Mouse (Mus musculus) left cerebral cortex, adult 8-10 months (tissue): ENCODE data around the gene Adam6b. TPM values are rescaled to one million over a fixed set of nuclear protein-coding genes. Genes with fewer than 3 reads are reported as not detected.
"Not testable (repeated sequence)": the region's sequence is repeated elsewhere in the genome, so short reads cannot be mapped to it uniquely, and the experiment has no call there.

Experiments used
- DNase-seq, 2 experiments: peaks; one replicate each; pipeline ENCODE4 v3.0.0; 2022; ENCODE audit warnings: low spot score in 2 of 2
- total RNA-seq, 4 experiments: library from RNA; stranded (reverse); gene quantifications; 2 replicates each; pipeline ENCODE4 v1.2.4; 2022

The Adam6b gene
- not detected for total RNA-seq

DNA sequence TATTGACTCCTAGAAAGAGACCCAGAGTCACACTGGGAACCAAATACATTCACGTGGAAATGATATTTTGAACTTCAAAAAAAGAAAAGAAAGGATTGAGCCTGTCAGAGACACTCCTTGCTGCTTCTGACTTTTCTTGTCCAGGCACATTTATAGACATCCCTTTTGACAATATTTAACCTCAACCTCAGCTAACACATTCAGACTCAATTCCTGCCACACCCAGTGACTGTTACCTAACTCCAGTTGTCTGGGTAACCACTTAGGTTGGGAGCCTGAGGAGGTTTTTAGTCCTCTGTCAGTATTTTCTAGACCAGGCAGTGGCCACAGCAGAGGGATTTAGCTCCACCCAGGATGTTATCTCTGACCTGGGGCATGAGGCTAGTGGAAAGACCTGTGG is at the start of gene Adam6b:
Adam6b (plus strand) TSS at position 301 of the 400 bp plus-strand sequence.
- not testable (repeated sequence) for DNase-seq

DNA sequence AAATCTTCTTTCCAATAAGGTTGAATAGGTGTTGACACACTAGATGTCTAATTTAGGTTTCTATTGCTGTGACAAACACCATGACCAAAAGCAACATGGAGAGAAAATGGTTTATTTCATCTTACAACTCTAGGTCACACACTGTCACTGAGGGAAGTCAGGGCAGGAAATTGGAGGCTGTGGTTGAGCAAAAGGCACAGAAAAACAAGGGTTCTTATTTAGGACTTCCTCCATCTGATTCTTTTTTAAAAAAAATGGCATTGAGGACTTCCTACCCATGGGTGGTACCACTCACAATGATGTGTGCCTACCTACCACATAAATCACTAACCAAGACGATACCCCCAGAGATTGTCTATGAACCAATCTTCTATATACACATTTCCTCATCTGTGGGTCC is 43.2 kb upstream of the Adam6b start:
- DNase-seq = no peak

DNA sequence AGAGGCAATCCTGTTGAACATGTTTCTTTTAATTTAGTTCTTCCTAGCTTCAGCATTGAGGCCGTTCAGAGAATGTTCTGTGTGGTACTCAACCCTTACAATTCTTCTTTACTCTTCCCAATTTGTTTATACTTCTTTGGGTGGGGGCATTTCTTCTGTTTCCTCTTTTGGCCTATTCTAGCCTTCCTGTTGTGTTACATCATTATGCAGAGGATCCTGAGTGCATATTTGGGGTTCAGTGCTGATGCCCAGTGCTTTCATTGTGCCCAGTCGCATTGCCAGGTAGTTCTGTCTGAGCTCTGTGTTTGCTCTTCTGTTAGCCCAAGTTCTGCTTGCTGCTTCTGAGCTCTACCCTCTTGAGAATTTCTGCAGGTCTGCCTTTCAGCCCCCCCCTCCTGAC is 13.1 kb upstream of the Adam6b start:
- DNase-seq = no peak

DNA sequence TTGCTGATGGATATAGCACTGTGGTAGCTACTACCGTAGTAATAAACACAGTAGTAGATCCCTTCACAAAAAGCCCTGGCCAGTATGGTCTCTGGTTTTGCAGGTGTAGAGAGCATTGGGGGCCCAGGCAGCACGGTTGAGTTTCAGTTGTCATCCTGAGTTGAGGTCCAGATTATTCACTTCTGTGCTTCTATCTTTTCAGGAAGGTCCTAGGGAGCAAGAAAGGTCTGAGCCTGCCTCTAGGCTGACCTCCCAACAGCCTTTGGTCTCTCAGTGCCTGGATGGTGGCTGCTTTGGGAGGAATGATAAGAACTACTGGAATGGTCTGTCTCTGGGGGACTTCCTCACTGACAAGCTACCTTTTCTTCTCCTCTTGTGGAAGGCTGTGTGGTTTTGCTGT is 7.2 kb upstream of the Adam6b start:
- DNase-seq = no peak

DNA sequence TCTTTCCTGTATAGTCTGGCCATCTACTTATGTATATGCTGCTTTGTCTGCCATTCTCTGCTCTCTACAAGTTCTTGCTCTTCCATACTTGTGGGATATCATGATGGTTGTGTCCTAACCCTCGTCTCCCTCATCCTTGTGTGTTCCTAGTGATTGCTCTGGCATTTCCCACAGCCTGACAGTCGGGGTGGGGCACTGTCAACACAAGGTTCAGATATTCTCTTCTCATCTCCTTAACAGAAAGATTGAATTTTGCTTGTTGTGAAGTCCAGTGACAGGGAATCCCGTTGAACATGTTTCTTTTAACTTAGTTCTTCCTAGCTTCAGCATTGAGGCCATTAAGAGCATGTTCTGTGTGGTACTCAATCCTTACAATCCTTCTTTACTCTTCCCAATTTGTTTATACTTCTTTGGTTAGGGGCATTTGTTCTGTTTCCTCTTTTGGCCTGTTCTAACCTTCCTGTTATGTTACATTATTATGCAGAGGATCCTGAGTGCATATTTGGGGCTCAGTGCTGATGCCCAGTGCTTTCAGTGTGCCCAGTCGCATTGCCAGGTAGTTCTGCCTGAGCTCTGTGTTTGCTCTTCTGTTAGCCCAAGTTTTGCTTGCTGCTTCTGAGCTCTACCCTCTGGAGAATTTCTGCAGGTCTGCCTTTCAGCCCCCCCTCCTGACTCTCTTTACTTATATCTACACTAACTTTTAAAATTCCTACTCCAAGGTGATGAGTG is 6.5 kb upstream of the Adam6b start:
- DNase-seq = no peak

DNA sequence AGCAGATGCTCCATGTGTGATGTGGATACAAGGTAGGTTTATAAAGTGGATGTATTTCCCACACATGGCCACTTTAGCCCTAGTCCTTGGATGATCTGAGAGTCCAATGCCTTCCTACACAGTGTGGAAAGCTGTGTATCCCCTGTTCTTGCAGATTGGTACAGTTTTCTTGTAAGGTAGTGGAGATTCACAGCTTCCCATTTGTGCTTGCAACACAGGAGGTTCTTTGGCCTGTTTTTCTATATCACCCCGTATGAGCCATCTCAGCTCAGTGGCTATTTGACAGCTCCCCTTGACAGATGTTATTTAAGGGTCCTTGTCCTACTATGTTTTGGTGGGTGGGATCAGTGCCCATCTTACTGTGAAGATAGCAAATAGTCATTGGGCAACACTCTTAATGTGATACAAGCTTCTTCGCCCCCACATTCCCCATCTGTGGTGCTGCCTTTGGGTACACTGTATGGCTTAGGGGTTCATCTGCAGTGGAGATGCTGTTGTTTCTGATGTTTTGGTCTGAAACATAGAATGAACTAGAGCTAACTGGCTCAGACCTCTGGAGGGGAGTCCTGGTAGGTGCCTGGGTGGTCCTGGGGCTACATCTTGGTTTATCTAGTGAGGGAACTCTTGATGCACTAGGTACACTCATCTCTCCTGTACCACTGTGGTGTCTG is 5.7 kb upstream of the Adam6b start:
- no peak for DNase-seq

DNA sequence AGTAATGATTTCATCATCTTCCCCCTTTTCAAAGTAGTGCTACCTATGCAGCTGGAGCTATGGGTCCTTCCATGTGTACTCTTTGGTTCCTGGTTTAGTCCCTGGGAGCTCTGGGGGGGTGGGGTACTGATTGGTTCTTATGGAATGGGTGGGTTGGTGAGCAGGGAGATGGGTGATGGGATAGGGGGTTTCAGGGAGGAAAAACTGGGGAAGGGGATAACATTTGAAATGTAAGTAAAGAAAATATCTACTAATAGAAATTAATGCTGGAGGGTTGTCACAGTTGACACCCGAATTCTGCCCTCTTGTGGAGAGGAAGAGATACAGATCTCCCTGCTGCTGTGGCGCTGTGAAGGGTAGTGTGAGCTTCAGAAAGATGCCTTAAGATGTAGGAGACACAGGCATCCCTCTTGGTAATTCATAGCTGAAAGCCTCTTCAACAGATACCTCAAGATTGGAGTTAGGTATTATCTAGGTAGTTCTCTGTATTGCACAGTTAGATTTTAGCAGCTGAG is 4.3 kb upstream of the Adam6b start:
- no peak for DNase-seq

DNA sequence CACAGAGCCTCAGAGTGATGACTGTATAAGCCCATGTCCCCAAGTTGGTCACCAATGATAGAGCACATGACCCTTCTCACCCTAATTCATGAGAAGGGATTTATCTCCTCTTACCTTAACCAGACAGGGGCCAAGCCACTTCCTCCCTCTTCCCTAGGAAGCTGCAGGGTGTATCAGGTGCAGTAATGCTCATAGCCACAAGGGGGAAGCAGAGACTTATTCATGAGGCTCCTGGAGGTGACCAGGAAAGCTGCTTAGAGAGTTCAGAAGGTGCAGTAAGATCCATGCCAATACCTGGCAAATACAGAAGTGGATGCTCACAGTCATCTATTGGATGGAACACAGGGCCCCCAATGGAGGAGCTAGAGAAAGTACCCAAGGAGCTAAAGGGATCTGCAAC is 1.6 kb upstream of the Adam6b start:
- DNase-seq = peak; percentile 30 to 43

DNA sequence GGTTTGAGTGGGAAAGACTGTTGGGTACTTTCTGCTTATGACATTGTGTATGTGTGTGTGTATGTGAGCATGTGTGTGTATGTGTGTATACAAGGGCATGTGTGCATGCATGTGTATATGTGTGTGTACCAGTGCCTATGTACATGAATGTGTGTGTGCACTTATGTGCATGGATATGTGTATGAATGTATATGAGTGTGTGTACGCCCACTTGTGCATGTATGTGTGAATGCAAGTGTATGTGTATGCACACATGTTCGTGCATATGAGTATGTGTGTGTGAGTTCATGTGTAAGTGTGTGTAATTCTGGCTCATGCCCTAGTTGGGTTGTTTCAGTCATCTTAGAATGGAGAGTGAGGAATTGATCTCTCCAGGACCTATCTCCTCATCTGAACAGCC is 36.6 kb downstream of the Adam6b start:
- no peak for DNase-seq

Other genes with a start within 250 kb of the Adam6b start
- gene Adam6a, start 54.4 kb downstream of the Adam6b start, total RNA-seq = not detected